Mouse (Mus musculus) MEL (cell line): ENCODE results near the gene Ugt1a9. TPM values are rescaled to one million over a fixed set of nuclear protein-coding genes. Genes with fewer than 3 reads are reported as not detected.
A peak's percentile ranks its signal among the peaks of the same experiment; 100 is the strongest.

Experiments
- DNase-seq: peaks from one replicate; pipeline ENCODE4 v3.0.0; 2011; ENCODE audit warnings: low read depth, low spot score
- H3K27ac ChIP-seq: 2 replicates; pipeline ENCODE4 v1.5.1; 2012; ENCODE audit warnings: low read depth, mild to moderate bottlenecking, control low read depth, low read length, moderate library complexity; ENCODE audit not compliant: control insufficient read depth
- H3K27me3 ChIP-seq, 2 experiments: fragments of 150-350 bp in 1 of 2; sonication (generic) in 1 of 2; 2 replicates each; pipeline ENCODE4 v1.6.1; 2012; ENCODE audit warnings: low read length in 2 of 2, mild to moderate bottlenecking in 2 of 2, improper control_type of control experiment in 1 of 2, moderate library complexity in 1 of 2; ENCODE audit not compliant: insufficient read depth in 2 of 2, control insufficient read depth in 1 of 2
- H3K36me3 ChIP-seq, 2 experiments: 2 replicates each; pipeline ENCODE4 v1.6.1; 2012 to 2014; ENCODE audit warnings: low read length in 2 of 2, improper control_type of control experiment in 1 of 2, inconsistent platforms in 1 of 2, mild to moderate bottlenecking in 1 of 2; ENCODE audit not compliant: insufficient read depth in 2 of 2, control insufficient read depth in 1 of 2
- H3K4me1 ChIP-seq, 2 experiments: fragments of 150-350 bp in 1 of 2; sonication (generic) in 1 of 2; 2 replicates each; pipeline ENCODE4 v1.6.1; 2012; ENCODE audit warnings: low read length in 2 of 2, improper control_type of control experiment in 1 of 2, mild to moderate bottlenecking in 1 of 2; ENCODE audit not compliant: insufficient read depth in 2 of 2, control insufficient read depth in 1 of 2
- H3K4me3 ChIP-seq, 2 experiments: fragments of 150-350 bp in 1 of 2; sonication (generic) in 1 of 2; 2 replicates each; pipeline ENCODE4 v1.5.1; 2012; ENCODE audit warnings: low read depth in 2 of 2, low read length in 2 of 2, mild to moderate bottlenecking in 2 of 2, moderate library complexity in 2 of 2, control low read depth in 1 of 2, improper control_type of control experiment in 1 of 2; ENCODE audit not compliant: control insufficient read depth in 1 of 2, insufficient read depth in 1 of 2
- H3K79me2 ChIP-seq: 2 replicates; pipeline ENCODE4 v1.6.1; 2012; ENCODE audit warnings: mild to moderate bottlenecking, low read length, moderate library complexity; ENCODE audit not compliant: control insufficient read depth, poor library complexity, insufficient read depth
- H3K9ac ChIP-seq: 2 replicates; pipeline ENCODE4 v1.6.1; 2012; ENCODE audit warnings: low read depth, mild to moderate bottlenecking, control low read depth, low read length, moderate library complexity; ENCODE audit not compliant: control insufficient read depth, poor library complexity, severe bottlenecking
- H3K9me3 ChIP-seq: fragments of 150-350 bp; sonication (generic); replicated peaks from 2 replicates; pipeline ENCODE4 v1.6.1; 2012; ENCODE audit warnings: mild to moderate bottlenecking, low read length, improper control_type of control experiment, moderate library complexity; ENCODE audit not compliant: insufficient read depth
- CHD1 ChIP-seq: IDR thresholded peaks from 2 replicates; pipeline ENCODE4 v1.6.1; 2012; ENCODE audit warnings: low read depth, mild to moderate bottlenecking, inconsistent platforms, low read length, improper control_type of control experiment
- CHD2 ChIP-seq: IDR thresholded peaks from 2 replicates; pipeline ENCODE4 v1.6.1; 2011; ENCODE audit warnings: low read length, improper control_type of control experiment
- E2F4 ChIP-seq: IDR thresholded peaks from 2 replicates; pipeline ENCODE4 v1.6.1; 2011; ENCODE audit warnings: low read depth, low read length, improper control_type of control experiment, borderline replicate concordance
- EP300 ChIP-seq, 2 experiments: IDR thresholded peaks; 2 replicates each; pipeline ENCODE4 v1.6.1; 2011; ENCODE audit warnings: improper control_type of control experiment in 2 of 2, low read length in 2 of 2, low read depth in 1 of 2, mild to moderate bottlenecking in 1 of 2
- GATA1 ChIP-seq: IDR thresholded peaks from 2 replicates; pipeline ENCODE4 v1.6.1; 2011; ENCODE audit warnings: low read depth, low read length, improper control_type of control experiment
- JUND ChIP-seq: IDR thresholded peaks from 2 replicates; pipeline ENCODE4 v1.6.1; 2011; ENCODE audit warnings: low read depth, mild to moderate bottlenecking, improper control_type of control experiment, low read length
- MAFK ChIP-seq: IDR thresholded peaks from 2 replicates; pipeline ENCODE4 v1.6.1; 2011; ENCODE audit warnings: low read depth, mild to moderate bottlenecking, low read length, improper control_type of control experiment, borderline replicate concordance
- MYB ChIP-seq: IDR thresholded peaks from 2 replicates; pipeline ENCODE4 v1.6.1; 2011; ENCODE audit warnings: mild to moderate bottlenecking, low read depth, low read length, improper control_type of control experiment
- NELFE ChIP-seq: IDR thresholded peaks from 2 replicates; pipeline ENCODE4 v1.6.1; 2011; ENCODE audit warnings: low read depth, low read length, improper control_type of control experiment
- NRF1 ChIP-seq: IDR thresholded peaks from 2 replicates; pipeline ENCODE4 v1.6.1; 2014; ENCODE audit warnings: low read depth, mild to moderate bottlenecking, inconsistent platforms, low read length, improper control_type of control experiment, moderate library complexity; ENCODE audit not compliant: poor library complexity, insufficient read depth, severe bottlenecking
- POLR2AphosphoS2 ChIP-seq: IDR thresholded peaks from 2 replicates; pipeline ENCODE4 v1.6.1; 2011; ENCODE audit warnings: low read length, improper control_type of control experiment
- RAD21 ChIP-seq: IDR thresholded peaks from 2 replicates; pipeline ENCODE4 v1.6.1; 2011; ENCODE audit warnings: mild to moderate bottlenecking, low read depth, low read length, improper control_type of control experiment
- TAL1 ChIP-seq: IDR thresholded peaks from 2 replicates; pipeline ENCODE4 v1.6.1; 2012; ENCODE audit warnings: mild to moderate bottlenecking, inconsistent platforms, low read length, moderate library complexity, mixed read lengths
- TBP ChIP-seq: IDR thresholded peaks from 2 replicates; pipeline ENCODE4 v1.8.0; 2011; ENCODE audit warnings: low read depth, low read length, improper control_type of control experiment
- USF1 ChIP-seq: IDR thresholded peaks from 2 replicates; pipeline ENCODE4 v1.6.1; 2014; ENCODE audit warnings: low read depth, mild to moderate bottlenecking, inconsistent platforms, low read length, improper control_type of control experiment, moderate library complexity
- ZC3H11A ChIP-seq: IDR thresholded peaks from 2 replicates; pipeline ENCODE4 v1.6.1; 2012; ENCODE audit warnings: low read depth, mild to moderate bottlenecking, inconsistent platforms, low read length, improper control_type of control experiment
- ZMIZ1 ChIP-seq: IDR thresholded peaks from 2 replicates; pipeline ENCODE4 v1.6.1; 2012; ENCODE audit warnings: low read depth, mild to moderate bottlenecking, inconsistent platforms, low read length, improper control_type of control experiment, moderate library complexity
- polyA plus RNA-seq, 2 experiments: library from polyadenylated mRNA; stranded (reverse) in 1 of 2; unstranded in 1 of 2; fragments of >175 nt in 1 of 2; fragments of >200 nt in 1 of 2; gene quantifications; 2 replicates each; pipeline versions ENCODE4 v1.2.1 to v1.2.4; 2012; ENCODE audit warnings: low replicate concordance in 2 of 2, low read depth in 1 of 2; ENCODE audit not compliant: insufficient read length in 2 of 2, insufficient read depth in 1 of 2, missing spikeins in 1 of 2
- total RNA-seq: library from RNA; depleted of rRNA; stranded (reverse); fragments of 300-350 nt; gene quantifications from 2 replicates; pipeline ENCODE4 v1.2.3, GENCODE M21; 2012

Gene Ugt1a9
- total and polyA plus RNA-seq, 3 experiments = not detected

GRCm38 (mm10) chr1:88253540-88253939, 182.9 kb downstream of the Ugt1a9 start:
- no peaks in the 10 kb centered on the region for H3K79me2 ChIP-seq
- TF ChIP-seq GATA1 (no peak), TBP (no peak), MAFK (no peak), JUND (no peak), E2F4 (no peak), ZMIZ1 (no peak), EP300 (IDR thresholded peaks at IDR 0.05; ENCODE audit: low read depth in 1 of 2, low read length in 2 of 2) (no peak), CHD1 (no peak), CHD2 (no peak), RAD21 (no peak), MYB (no peak), POLR2AphosphoS2 (no peak), NELFE (no peak)
- no peak overlapping the region for H3K4me3 ChIP-seq
- no peak overlapping the region for H3K9ac ChIP-seq
- H3K9me3 ChIP-seq = no peaks in the 10 kb centered on the region
- H3K4me1 ChIP-seq = 0 out of 4 replicates have a peak, but pooled peaks cover 0 to 3% of the 10 kb centered on the region in 2 experiments
- H3K36me3 ChIP-seq = no peaks in the 10 kb centered on the region
- no peak for DNase-seq
- no peaks in the 10 kb centered on the region for H3K27me3 ChIP-seq
- H3K27ac ChIP-seq = no peak overlapping the region

GRCm38 (mm10) chr1:88254793-88255465, 184.3 kb downstream of the Ugt1a9 start:
- Histone ChIP-seq H3K4me1 (0 out of 4 replicates have a peak, but pooled peaks cover 0 to 3% of the 10 kb centered on the region in 2 experiments), H3K27ac (no peak overlapping the region), H3K27me3 (no peaks in the 10 kb centered on the region), H3K9me3 (no peaks in the 10 kb centered on the region), H3K4me3 (no peak overlapping the region), H3K79me2 (no peaks in the 10 kb centered on the region), H3K36me3 (no peaks in the 10 kb centered on the region), H3K9ac (no peak overlapping the region)
- TF ChIP-seq USF1 (no peak), ZC3H11A (no peak), NRF1 (no peak), TAL1 (peak; percentile 8; the same call in 1 of the 2 replicates)
- no peak for DNase-seq
